Mouse (Mus musculus) heart, adult 2 months (tissue): Measurements from ENCODE around the gene Pax8.

Experiments
- CTCF ChIP-seq: fragments of 200-600 bp; IDR thresholded peaks from 2 replicates; pipeline ENCODE4 v1.8.1; 2022; ENCODE audit warnings: antibody characterized with exemption, mild to moderate bottlenecking, moderate library complexity
- EP300 ChIP-seq: fragments of 200-500 bp; IDR thresholded peaks from 2 replicates; pipeline ENCODE4 v1.6.1; 2011; ENCODE audit warnings: low read depth, low read length, control low read depth; ENCODE audit not compliant: insufficient read depth
- POLR2A ChIP-seq: fragments of 200-500 bp; IDR thresholded peaks from 2 replicates; pipeline ENCODE4 v1.6.1; 2011; ENCODE audit warnings: mild to moderate bottlenecking, low read depth, low read length, control low read depth; ENCODE audit not compliant: insufficient read depth

GRCm38 (mm10) chr2:24502963-24503471 is 27.6 kb upstream of the Pax8 start:
- no peak for TF ChIP-seq CTCF
- TF ChIP-seq EP300 = 0 out of 2 replicates have a peak, but pooled peaks have one; percentile 39
- no peak for TF ChIP-seq POLR2A
